Mouse (Mus musculus) midbrain, embryonic 14.5 days (tissue): ENCODE measurements around the gene Wfdc15b. TPM values are rescaled to one million over a fixed set of nuclear protein-coding genes. Genes with fewer than 3 reads are reported as not detected.
A peak's percentile ranks its signal among the peaks of the same experiment; 100 is the strongest.
"Not testable (repeated sequence)": the region's sequence is repeated elsewhere in the genome, so short reads cannot be mapped to it uniquely, and the experiment has no call there.

ENCODE experiments used
- ATAC-seq: fragments of 200-750 bp; cut with Nextera tagmentation; 2 replicates; pipeline ENCODE4 v1.8.0; 2017; ENCODE audit warnings: moderate number of reproducible peaks, moderate library complexity; ENCODE audit not compliant: low FRiP score, low TSS enrichment
- DNase-seq: peaks from one replicate; pipeline ENCODE4 v3.0.0-alpha.2; 2015
- H3K27ac ChIP-seq: fragments of 300-500 bp; sonication (generic); replicated peaks from 2 replicates; pipeline ENCODE4 v1.5.1; 2014; ENCODE audit warnings: mild to moderate bottlenecking, low read depth, low read length, moderate library complexity
- H3K27me3 ChIP-seq: fragments of 300-500 bp; sonication (generic); 2 replicates; pipeline ENCODE4 v1.6.1; 2014; ENCODE audit warnings: low read length, control low read depth, mixed read lengths; ENCODE audit not compliant: control insufficient read depth, insufficient read depth
- H3K36me3 ChIP-seq: fragments of 300-500 bp; sonication (generic); 2 replicates; pipeline ENCODE4 v1.6.1; 2014; ENCODE audit warnings: low read length, control low read depth; ENCODE audit not compliant: control insufficient read depth, insufficient read depth
- H3K4me1 ChIP-seq: fragments of 300-500 bp; sonication (generic); 2 replicates; pipeline ENCODE4 v1.6.1; 2014; ENCODE audit warnings: mild to moderate bottlenecking, antibody characterized with exemption, low read length, control low read depth; ENCODE audit not compliant: control insufficient read depth, insufficient read depth
- H3K4me2 ChIP-seq: fragments of 300-500 bp; sonication (generic); 2 replicates; pipeline ENCODE4 v1.6.1; 2014; ENCODE audit warnings: mild to moderate bottlenecking, low read length, moderate library complexity
- H3K4me3 ChIP-seq: fragments of 300-500 bp; sonication (generic); replicated peaks from 2 replicates; pipeline ENCODE4 v1.5.1; 2014; ENCODE audit warnings: low read depth, low read length
- H3K9ac ChIP-seq: fragments of 300-500 bp; sonication (generic); replicated peaks from 2 replicates; pipeline ENCODE4 v1.6.1; 2014; ENCODE audit warnings: mild to moderate bottlenecking, low read length, moderate library complexity
- H3K9me3 ChIP-seq: fragments of 300-500 bp; sonication (generic); 2 replicates; pipeline ENCODE4 v1.6.1; 2016; ENCODE audit warnings: low read length, control low read depth, mixed read lengths; ENCODE audit not compliant: control insufficient read depth
- WGBS: fragments of 180-500 bp; shearing (Covaris S2); extraction: QIAGEN DNeasy Blood & Tissue Kit; methylation state at CpG from one replicate; pipeline ENCODE4 v1.1.7; 2014; 5-methylcytosine and 5-hydroxymethylcytosine counted together
- polyA plus RNA-seq: library from polyadenylated mRNA; unstranded; fragments of >200 nt; fragmentation: Nextera tagmentation; extraction: Ambion mirVana; gene quantifications from 2 replicates; pipeline ENCODE4 v1.2.1, GENCODE M21; 2014

Wfdc15b gene
- polyA plus RNA-seq, 1 experiment from 2014 or later: not detected

DNA sequence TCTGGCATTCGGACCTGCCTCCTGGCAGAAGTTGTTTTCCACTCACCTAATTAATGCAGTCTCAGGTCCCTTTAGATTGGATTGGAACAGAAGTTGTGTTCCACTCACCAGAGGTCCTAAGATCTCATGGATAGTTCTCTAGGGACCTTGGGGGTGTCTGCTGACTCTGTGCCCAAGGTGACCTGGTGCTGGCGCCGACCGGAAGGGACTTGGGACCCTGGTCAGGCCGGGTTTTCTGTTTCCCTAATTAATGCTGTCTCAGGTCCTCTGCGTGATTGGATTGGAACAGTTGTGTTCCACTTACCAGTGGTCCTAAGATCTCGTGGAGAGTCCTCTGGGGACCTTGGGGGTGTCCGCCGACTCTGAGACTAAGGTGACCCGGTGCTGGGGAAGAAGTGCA lies 15.4 kb downstream of the Wfdc15b start:
- not testable (repeated sequence) for H3K4me3 ChIP-seq, H3K27ac ChIP-seq, H3K9me3 ChIP-seq, ATAC-seq, H3K4me2 ChIP-seq, H3K9ac ChIP-seq, H3K4me1 ChIP-seq, DNase-seq, H3K36me3 ChIP-seq, H3K27me3 ChIP-seq
- WGBS: 93% methylated on average over 10 of the region's 10 CpGs

DNA sequence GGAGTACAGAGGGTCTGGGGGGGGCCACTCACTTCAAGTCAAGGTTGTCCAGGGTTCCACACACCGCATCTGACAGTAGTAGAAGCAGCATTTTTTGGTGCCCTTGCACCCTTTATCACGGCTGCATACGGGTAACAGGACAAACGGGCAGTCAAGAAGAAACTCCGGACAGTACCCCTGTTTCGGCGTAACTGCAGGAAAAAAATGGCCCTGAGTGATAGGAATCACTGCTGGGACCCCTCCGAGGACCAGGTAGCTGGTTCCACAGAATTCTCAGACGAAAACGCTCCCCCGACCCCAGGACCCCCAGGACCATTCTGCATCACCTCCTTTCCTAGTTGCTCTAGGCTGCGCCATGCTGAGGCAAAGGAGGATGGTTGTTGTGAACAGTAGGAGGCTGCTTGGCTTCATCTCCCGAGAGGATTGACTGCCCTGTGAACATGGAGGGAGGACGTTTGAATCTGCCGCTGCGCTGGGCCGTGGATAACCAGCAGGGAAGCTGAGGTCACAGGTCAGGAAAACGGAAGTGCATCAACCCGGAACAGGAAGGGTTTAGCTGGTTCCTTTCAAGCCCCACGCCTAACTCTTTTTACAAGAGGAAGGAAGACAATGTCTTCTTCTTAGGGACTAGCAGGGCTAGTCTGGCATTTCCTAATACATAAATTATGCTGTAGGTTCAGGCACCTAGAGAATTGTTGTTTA lies 21.7 kb downstream of the Wfdc15b start, which contains the start of gene Wfdc15a:
Wfdc15a (minus strand) TSS at position 505 of the 702 bp plus-strand sequence.
- DNase-seq (no peak), ATAC-seq (no peak)
- Histone ChIP-seq H3K27me3 (no peaks in the 10 kb centered on the region), H3K4me1 (no peaks in the 10 kb centered on the region), H3K4me2 (no peak within 1 kb of the TSS), H3K4me3 (no peak within 1 kb of the TSS), H3K9ac (no peak within 1 kb of the TSS), H3K27ac (no peak within 1 kb of the TSS), H3K36me3 (no peaks in the 10 kb centered on the region), H3K9me3 (no peaks in the 10 kb centered on the region)
- WGBS: 76% methylated on average over 20 of the region's 20 CpGs

DNA sequence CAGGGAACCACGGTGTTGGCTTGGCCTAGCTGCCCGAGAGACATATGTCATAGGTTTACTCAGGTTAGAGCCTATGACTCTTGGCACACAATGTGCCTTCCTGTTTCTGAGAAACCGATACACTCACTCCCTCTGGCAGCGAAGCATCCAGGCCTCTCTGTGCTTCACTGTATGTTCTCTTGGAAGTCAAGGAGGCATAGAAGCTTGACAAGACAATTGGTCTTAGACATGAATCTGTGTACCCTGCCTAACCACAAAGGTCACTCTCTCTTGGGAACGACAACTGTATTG lies 24.8 kb downstream of the Wfdc15b start:
- Histone ChIP-seq H3K4me1 (no peaks in the 10 kb centered on the region), H3K9ac (no peak overlapping the region), H3K4me3 (no peak overlapping the region), H3K27me3 (no peaks in the 10 kb centered on the region), H3K9me3 (no peaks in the 10 kb centered on the region), H3K36me3 (no peaks in the 10 kb centered on the region), H3K27ac (no peak overlapping the region), H3K4me2 (no peak overlapping the region)
- WGBS: 93% methylated on average over 5 of the region's 5 CpGs
- ATAC-seq (no peak), DNase-seq (no peak)

DNA sequence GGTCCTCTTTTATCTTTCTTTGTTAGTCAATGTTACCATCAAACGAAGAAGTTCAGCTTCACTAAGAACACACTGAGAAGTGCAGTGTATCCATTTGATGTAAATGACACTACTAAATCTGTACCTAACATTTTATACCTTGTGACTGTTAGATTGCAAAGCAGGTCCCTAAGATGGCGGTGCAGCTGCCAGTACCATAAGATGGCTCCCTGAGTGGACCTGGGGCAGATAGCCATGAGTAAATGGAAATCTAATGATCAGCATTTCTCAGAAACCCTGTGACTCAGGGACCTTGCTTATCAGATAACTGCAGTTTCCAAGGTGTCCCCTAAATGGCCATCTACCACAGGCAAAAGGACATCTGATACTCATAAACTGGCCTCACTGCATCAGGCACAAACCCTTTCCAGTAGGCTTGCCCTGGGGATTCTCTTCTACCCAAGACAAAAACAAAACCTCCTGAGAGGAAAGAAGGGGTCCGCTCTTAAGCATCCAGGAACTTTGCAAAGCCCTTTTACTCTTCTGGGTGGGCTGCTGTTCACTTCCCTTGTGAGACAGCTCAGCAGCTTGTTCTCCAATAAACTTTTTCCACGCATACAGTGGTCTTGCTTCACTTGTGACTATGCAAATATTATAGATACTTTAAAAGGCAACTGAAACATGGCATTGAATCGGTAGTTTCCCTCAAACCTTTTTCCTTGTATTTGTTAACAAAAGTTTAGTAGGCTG lies 25.3 kb downstream of the Wfdc15b start:
- Histone ChIP-seq H3K9ac (no peak overlapping the region), H3K27ac (no peak overlapping the region), H3K4me1 (no peaks in the 10 kb centered on the region), H3K36me3 (no peaks in the 10 kb centered on the region), H3K9me3 (no peaks in the 10 kb centered on the region), H3K27me3 (no peaks in the 10 kb centered on the region), H3K4me2 (no peak overlapping the region), H3K4me3 (no peak overlapping the region)
- 95% methylated on average over 5 of the region's 5 CpGs for WGBS
- DNase-seq (no peak), ATAC-seq (no peak)

DNA sequence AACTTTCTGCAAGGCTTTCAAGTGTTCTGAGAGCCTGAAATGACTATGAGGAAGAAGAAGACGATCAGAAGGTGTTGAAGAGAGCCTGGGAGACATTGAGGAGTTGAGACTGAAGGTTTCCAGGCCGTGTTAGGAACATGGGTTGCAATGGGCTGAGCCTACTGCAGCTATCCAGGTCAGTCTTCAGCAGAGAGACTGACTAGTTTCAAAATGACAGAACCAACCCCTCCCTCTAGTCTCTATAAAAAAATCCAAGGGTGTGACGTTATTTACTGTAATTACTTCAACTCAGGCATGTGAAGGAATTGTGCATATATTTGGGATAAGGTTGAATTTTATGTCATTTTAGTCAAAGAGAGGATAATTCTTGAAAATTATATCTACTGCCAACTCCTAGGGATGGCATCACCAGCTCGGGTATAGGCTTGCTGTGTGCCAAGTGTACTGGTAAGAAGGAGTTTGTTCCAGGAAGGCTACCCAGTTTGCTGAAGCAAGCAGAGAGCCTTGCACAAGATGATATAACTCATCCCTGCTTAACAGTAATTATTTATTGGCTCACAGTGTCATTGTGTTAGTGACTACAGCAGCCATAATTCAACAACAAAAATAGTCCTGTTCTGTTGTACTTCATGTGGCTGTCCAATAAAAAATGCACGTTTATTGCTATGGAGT lies 26.4 kb downstream of the Wfdc15b start:
- 87% methylated on average over 5 of the region's 5 CpGs for WGBS
- no peak overlapping the region for H3K9ac ChIP-seq
- H3K4me3 ChIP-seq: no peak overlapping the region
- no peaks in the 10 kb centered on the region for H3K27me3 ChIP-seq
- ATAC-seq: no peak
- H3K4me1 ChIP-seq: no peaks in the 10 kb centered on the region
- H3K36me3 ChIP-seq: no peaks in the 10 kb centered on the region
- H3K27ac ChIP-seq: no peak overlapping the region
- H3K4me2 ChIP-seq: no peak overlapping the region
- no peaks in the 10 kb centered on the region for H3K9me3 ChIP-seq
- no peak for DNase-seq

DNA sequence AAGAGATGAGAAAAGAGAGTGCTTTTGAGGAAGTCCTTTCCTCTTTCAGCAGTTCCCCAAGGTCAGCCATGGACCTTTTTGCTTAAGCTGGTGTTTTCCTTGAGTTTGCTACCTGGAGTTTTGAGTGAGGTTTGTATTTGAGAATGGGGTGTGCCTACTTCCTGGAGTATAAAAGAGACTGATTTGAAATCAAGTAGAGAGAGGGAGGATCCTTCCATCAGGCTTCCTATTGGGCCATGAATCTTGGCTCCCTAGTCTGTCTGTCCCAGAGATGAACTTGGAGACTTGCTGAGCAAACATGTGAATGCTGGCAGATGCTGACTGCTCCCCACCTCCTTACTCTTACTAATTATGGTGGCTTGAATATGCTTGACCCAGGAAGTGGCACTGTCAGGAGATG lies 29.2 kb downstream of the Wfdc15b start:
- Histone ChIP-seq H3K36me3 (no peaks in the 10 kb centered on the region), H3K4me3 (no peak overlapping the region), H3K4me1 (no peaks in the 10 kb centered on the region), H3K4me2 (no peak overlapping the region), H3K9me3 (no peaks in the 10 kb centered on the region), H3K27me3 (no peaks in the 10 kb centered on the region), H3K9ac (no peak overlapping the region), H3K27ac (no peak overlapping the region)
- no peak for ATAC-seq
- no peak for DNase-seq

DNA sequence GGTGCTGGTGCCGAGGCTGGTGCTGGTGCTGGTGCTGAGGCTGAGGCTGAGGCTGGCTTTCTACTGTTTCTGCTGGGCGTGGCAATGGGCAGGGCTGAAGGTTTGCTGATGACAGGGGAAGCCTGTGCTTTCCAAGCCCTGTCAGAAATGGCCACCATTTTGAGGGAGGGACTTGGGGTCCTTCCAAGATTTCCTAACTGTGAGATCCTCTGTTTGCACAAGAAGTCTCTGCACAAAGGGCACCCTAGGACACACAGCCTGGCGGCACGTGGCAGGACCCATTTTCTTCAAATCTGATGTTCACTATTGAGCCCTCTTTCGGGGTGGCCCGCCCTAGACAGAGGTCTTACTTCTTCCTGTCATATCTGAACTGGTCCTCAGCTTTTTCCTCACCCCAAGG lies 30.9 kb downstream of the Wfdc15b start, which contains the start of gene Wfdc12:
Wfdc12 (minus strand) TSS at position 33 of the 400 bp plus-strand sequence.
- Histone ChIP-seq H3K4me3 (no peak within 1 kb of the TSS), H3K4me1 (no peaks in the 10 kb centered on the region), H3K27me3 (no peaks in the 10 kb centered on the region), H3K9me3 (no peaks in the 10 kb centered on the region), H3K27ac (no peak within 1 kb of the TSS), H3K36me3 (no peaks in the 10 kb centered on the region), H3K9ac (no peak within 1 kb of the TSS), H3K4me2 (no peak within 1 kb of the TSS)
- ATAC-seq (no peak), DNase-seq (no peak)
- 86% methylated on average over 6 of the region's 6 CpGs for WGBS

DNA sequence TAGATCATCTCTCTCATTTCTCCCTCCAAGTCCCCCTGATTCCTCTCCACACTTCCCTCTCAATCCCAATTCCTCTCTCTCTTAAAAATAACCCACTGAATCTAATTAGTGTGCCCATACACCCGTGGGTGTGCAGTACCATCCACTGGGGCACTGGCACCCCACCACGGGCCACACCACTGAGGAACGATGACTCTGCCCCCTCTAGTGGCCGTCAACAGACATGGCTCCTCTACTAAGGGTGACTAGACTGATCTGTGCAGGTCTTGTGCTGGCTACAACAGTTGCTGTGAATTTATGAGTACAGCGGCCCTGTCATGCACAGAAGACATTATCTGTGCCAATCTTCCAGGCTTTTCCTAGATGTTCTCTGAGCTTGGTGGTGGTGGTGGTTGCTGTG lies 32.7 kb downstream of the Wfdc15b start:
- Histone ChIP-seq H3K36me3 (no peaks in the 10 kb centered on the region), H3K4me1 (no peaks in the 10 kb centered on the region), H3K27ac (no peak overlapping the region), H3K27me3 (no peaks in the 10 kb centered on the region), H3K9ac (no peak overlapping the region), H3K4me3 (no peak overlapping the region), H3K4me2 (no peak overlapping the region), H3K9me3 (no peaks in the 10 kb centered on the region)
- no peak for ATAC-seq
- peak; percentile 27 for DNase-seq
- WGBS: 32% methylated on average over 5 of the region's 5 CpGs
